Mouse (Mus musculus) liver, embryonic 13.5 days (tissue): ENCODE data around the gene Pde8a. TPM values are rescaled to one million over a fixed set of nuclear protein-coding genes. Genes with fewer than 3 reads are reported as not detected.

ENCODE experiments used
- ATAC-seq: fragments of 200-750 bp; cut with Nextera tagmentation; 2 replicates; pipeline ENCODE4 v1.8.0; 2017; ENCODE audit warnings: low read depth, mild to moderate bottlenecking, moderate number of reproducible peaks, moderate library complexity
- DNase-seq: peaks from one replicate; pipeline ENCODE4 v3.0.0; 2022
- H3K27ac ChIP-seq: fragments of 300-500 bp; sonication (generic); 2 replicates; pipeline ENCODE4 v1.5.1; 2015; ENCODE audit warnings: moderate library complexity, mild to moderate bottlenecking, inconsistent platforms
- H3K27me3 ChIP-seq: fragments of 300-500 bp; sonication (generic); 2 replicates; pipeline ENCODE4 v1.6.1; 2015; ENCODE audit warnings: mild to moderate bottlenecking, inconsistent platforms
- H3K36me3 ChIP-seq: fragments of 300-500 bp; sonication (generic); 2 replicates; pipeline ENCODE4 v1.6.1; 2015; ENCODE audit warnings: mild to moderate bottlenecking, inconsistent platforms
- H3K4me1 ChIP-seq: fragments of 300-500 bp; sonication (generic); replicated peaks from 2 replicates; pipeline ENCODE4 v1.6.1; 2015; ENCODE audit warnings: inconsistent platforms
- H3K4me2 ChIP-seq: fragments of 300-500 bp; sonication (generic); 2 replicates; pipeline ENCODE4 v1.6.1; 2015; ENCODE audit warnings: inconsistent platforms, mild to moderate bottlenecking, moderate library complexity
- H3K4me3 ChIP-seq: fragments of 300-500 bp; sonication (generic); replicated peaks from 2 replicates; pipeline ENCODE4 v1.5.1; 2015; ENCODE audit warnings: mild to moderate bottlenecking, inconsistent platforms
- H3K9ac ChIP-seq: fragments of 300-500 bp; sonication (generic); 2 replicates; pipeline ENCODE4 v1.6.1; 2015; ENCODE audit warnings: mild to moderate bottlenecking, inconsistent platforms
- H3K9me3 ChIP-seq: fragments of 300-500 bp; sonication (generic); replicated peaks from 2 replicates; pipeline ENCODE4 v1.6.1; 2016; ENCODE audit warnings: inconsistent platforms
- WGBS: fragments of 180-500 bp; shearing (Covaris S2); methylation state at CpG from one replicate; pipeline ENCODE4 v1.1.7; 2015; ENCODE audit not compliant: insufficient replicate concordance; 5-methylcytosine and 5-hydroxymethylcytosine counted together
- polyA plus RNA-seq: library from polyadenylated mRNA; unstranded; fragments of >200 nt; fragmentation: Nextera tagmentation; extraction: Ambion mirVana; gene quantifications from 2 replicates; pipeline ENCODE4 v1.2.1, GENCODE M21; 2015

Pde8a gene
- polyA plus RNA-seq, 1 experiment from 2014 or later = 1.2 TPM

DNA sequence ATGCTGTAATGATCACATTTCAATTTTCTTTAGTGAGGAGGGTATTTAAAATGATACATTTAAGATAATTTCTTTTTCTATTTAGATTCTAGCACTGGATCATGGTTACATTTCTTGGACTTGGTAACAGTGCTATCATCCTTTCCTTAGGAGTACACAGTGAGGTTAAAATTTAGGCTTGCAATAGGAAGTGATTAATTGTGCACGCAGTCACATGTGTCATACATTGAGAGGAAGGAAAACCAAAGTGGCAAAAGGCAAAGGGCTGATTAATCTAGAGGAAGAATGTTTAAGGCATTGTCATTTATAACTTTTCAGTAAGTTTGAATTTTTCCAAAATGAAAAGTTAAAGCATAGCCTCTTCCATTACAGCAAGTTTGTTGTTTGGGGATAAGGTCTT lies 67.8 kb downstream of the Pde8a start:
- H3K9ac ChIP-seq = no peak overlapping the region
- no peaks in the 10 kb centered on the region for H3K36me3 ChIP-seq
- DNase-seq (no peak), ATAC-seq (no peak)
- no peak overlapping the region for H3K27ac ChIP-seq
- WGBS = 40% methylated on average over 1 of the region's 1 CpGs
- H3K9me3 ChIP-seq = no peaks in the 10 kb centered on the region
- H3K4me1 ChIP-seq = no peaks in the 10 kb centered on the region
- no peak overlapping the region for H3K4me2 ChIP-seq
- H3K4me3 ChIP-seq = no peak overlapping the region
- no peaks in the 10 kb centered on the region for H3K27me3 ChIP-seq

DNA sequence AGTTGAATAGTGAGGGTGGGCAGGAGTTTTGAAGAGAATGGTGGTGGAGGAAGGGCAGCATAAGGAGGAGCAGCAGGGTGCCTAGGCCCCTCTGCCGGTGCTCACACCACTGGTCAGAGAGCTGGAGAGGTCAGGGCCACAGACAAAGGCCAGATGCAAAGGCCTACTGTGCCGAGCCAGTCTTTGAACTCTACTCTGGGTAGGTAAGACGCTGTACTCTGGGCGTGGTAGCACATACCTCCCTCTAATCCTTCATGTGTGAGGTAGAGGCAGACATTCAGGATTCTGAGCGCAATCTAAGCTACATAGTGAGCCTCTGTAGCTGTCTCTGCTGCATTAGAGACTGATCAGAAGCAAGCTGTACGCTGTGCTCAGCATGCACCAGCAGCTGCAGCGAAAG lies 73.1 kb downstream of the Pde8a start:
- H3K9ac ChIP-seq = no peak overlapping the region
- no peak overlapping the region for H3K4me3 ChIP-seq
- H3K4me1 ChIP-seq = no peaks in the 10 kb centered on the region
- ATAC-seq = no peak
- H3K4me2 ChIP-seq = no peak overlapping the region
- H3K36me3 ChIP-seq = no peaks in the 10 kb centered on the region
- H3K27ac ChIP-seq = no peak overlapping the region
- H3K27me3 ChIP-seq = no peaks in the 10 kb centered on the region
- no peaks in the 10 kb centered on the region for H3K9me3 ChIP-seq
- DNase-seq = no peak
- WGBS = 54% methylated on average over 7 of the region's 7 CpGs

DNA sequence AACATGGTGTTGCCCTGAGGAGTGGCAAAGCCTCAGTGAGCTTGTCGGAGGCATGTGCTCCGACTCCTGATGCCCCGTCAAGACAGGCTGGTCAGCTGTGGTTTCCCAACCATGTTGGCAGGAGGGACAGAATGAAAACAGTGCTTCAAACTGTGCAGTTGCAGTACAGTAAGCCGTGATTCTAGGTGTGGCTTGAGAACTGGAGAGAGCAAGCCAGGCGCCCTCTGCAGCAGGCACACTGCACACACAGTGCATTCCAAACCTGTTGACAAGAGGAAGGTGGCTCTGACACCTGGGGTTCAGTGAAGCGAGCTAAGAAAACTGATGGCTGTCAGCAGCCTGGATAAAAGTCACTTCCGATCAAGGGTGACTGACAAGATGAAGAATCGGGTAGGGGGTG lies 73.5 kb downstream of the Pde8a start:
- no peaks in the 10 kb centered on the region for H3K36me3 ChIP-seq
- WGBS = 61% methylated on average over 8 of the region's 8 CpGs
- no peaks in the 10 kb centered on the region for H3K4me1 ChIP-seq
- H3K4me2 ChIP-seq = no peak overlapping the region
- H3K4me3 ChIP-seq = no peak overlapping the region
- ATAC-seq (no peak), DNase-seq (no peak)
- H3K9ac ChIP-seq = no peak overlapping the region
- no peaks in the 10 kb centered on the region for H3K27me3 ChIP-seq
- H3K9me3 ChIP-seq = no peaks in the 10 kb centered on the region
- H3K27ac ChIP-seq = no peak overlapping the region

DNA sequence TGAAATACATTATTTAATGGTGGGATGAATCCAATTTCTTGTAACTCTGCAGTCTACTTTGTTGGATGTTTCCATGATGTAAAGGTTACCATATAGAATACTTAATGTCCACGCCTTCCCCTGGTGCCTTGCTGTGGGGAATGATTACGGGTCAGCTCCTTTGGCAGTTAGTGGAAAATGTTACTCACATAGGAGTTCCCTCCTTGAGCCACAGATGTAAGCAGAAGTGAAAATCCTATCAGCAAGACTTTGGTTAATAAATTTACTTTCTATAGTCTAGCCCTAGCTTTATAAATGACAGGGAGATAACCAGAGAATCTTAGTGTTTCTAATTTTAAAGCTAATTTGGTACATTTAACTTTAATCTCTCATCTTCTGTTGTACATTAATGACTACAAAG lies 81.8 kb downstream of the Pde8a start:
- Histone ChIP-seq H3K36me3 (no peaks in the 10 kb centered on the region), H3K4me1 (no peaks in the 10 kb centered on the region), H3K4me3 (no peak overlapping the region), H3K27ac (no peak overlapping the region), H3K4me2 (no peak overlapping the region), H3K9me3 (no peaks in the 10 kb centered on the region), H3K27me3 (no peaks in the 10 kb centered on the region), H3K9ac (no peak overlapping the region)
- DNase-seq = no peak
- 77% methylated on average over 2 of the region's 2 CpGs for WGBS
- ATAC-seq = no peak

DNA sequence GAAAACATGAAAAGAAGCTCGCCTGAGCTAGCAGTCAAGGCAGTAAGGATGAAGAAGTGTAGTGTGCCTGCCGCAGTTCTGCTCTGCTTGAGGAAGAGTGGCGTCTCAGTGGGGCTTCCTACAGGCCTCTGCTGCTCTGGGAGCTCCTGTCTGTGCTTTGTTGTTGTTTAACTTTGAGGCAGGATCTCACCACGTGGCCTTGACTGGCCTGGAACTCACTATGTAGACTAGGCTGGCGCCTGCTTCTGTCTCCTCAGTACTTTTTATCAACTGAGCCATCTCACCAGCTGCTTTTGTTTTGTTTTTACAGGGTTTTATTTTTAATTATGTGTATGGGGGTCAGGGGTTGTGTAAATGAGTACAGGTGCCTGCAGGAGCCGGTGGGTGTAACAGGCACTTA lies 84.8 kb downstream of the Pde8a start:
- Histone ChIP-seq H3K4me2 (no peak overlapping the region), H3K36me3 (no peaks in the 10 kb centered on the region), H3K4me3 (no peak overlapping the region), H3K27me3 (no peaks in the 10 kb centered on the region), H3K27ac (no peak overlapping the region), H3K4me1 (no peaks in the 10 kb centered on the region), H3K9me3 (no peaks in the 10 kb centered on the region), H3K9ac (no peak overlapping the region)
- WGBS = 40% methylated on average over 6 of the region's 6 CpGs
- DNase-seq = no peak
- no peak for ATAC-seq

DNA sequence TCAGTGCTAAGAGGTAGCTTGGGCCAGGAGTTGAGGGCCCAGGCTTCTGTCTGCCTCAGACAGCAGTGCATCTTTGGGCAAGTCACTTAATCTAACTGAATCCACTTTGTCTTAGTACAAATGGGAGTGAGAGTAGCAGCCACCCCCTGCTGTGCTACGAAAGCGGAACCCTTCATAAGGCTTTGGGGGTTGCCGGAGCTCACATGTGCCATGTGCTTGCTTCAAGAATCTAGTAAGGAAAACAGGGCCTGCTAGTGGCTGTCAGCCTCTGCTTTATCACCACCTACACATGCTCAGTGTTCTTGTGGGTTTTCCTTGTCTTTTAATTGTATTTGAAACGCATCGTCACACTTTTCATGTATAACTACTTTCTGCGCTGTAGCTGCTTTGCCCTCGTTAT lies 87.9 kb downstream of the Pde8a start:
- Histone ChIP-seq H3K4me1 (no peaks in the 10 kb centered on the region), H3K4me3 (no peak overlapping the region), H3K36me3 (no peaks in the 10 kb centered on the region), H3K9ac (no peak overlapping the region), H3K4me2 (no peak overlapping the region), H3K27ac (no peak overlapping the region), H3K9me3 (no peaks in the 10 kb centered on the region), H3K27me3 (no peaks in the 10 kb centered on the region)
- DNase-seq = no peak
- WGBS = 80% methylated on average over 7 of the region's 7 CpGs
- ATAC-seq = no peak

DNA sequence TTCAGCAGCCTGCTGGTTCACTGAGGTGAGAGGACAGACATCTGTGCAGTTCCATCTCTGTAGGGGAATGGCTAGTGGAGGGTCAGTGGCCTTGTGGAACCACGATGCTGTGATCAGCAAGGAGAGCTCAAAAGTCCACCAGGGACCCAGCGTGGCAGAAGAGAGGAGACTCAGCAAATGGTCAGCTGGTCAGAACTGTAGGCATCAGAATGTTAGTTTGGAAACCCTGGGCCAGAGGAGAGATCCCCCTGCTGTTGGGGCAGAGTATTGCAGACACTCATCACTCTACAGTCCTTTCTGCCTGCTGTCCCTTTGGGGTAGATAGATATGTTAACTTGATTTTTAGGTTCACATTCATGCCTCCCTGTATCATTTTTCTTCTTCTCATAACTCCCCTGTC lies 90.3 kb downstream of the Pde8a start:
- DNase-seq (no peak), ATAC-seq (no peak)
- H3K27ac ChIP-seq = no peak overlapping the region
- no peaks in the 10 kb centered on the region for H3K4me1 ChIP-seq
- no peak overlapping the region for H3K4me2 ChIP-seq
- no peaks in the 10 kb centered on the region for H3K36me3 ChIP-seq
- no peaks in the 10 kb centered on the region for H3K27me3 ChIP-seq
- no peaks in the 10 kb centered on the region for H3K9me3 ChIP-seq
- 66% methylated on average over 2 of the region's 2 CpGs for WGBS
- no peak overlapping the region for H3K4me3 ChIP-seq
- no peak overlapping the region for H3K9ac ChIP-seq

DNA sequence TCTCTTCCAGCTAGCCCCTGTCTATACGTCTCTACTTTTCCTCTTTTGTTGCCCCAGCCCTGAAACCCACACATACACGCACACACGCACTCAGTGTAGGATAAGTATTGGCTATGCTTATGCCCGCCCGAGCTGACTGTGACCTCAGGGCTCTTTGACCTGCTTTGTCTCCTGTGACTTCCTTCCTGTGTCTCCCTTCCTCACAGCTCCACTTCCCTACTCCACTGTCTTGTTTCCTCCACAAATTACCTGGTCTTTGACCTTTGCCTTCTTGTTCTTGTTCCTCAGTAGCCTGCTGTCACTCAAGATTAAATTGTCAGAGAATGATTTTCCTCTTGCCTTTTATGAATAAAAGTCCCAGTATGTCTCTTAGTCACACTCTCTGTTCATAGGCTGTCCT lies 90.7 kb downstream of the Pde8a start:
- ATAC-seq (no peak), DNase-seq (no peak)
- Histone ChIP-seq H3K36me3 (no peaks in the 10 kb centered on the region), H3K27me3 (no peaks in the 10 kb centered on the region), H3K9ac (no peak overlapping the region), H3K4me2 (no peak overlapping the region), H3K9me3 (no peaks in the 10 kb centered on the region), H3K27ac (no peak overlapping the region), H3K4me3 (no peak overlapping the region), H3K4me1 (no peaks in the 10 kb centered on the region)
- 45% methylated on average over 5 of the region's 5 CpGs for WGBS

DNA sequence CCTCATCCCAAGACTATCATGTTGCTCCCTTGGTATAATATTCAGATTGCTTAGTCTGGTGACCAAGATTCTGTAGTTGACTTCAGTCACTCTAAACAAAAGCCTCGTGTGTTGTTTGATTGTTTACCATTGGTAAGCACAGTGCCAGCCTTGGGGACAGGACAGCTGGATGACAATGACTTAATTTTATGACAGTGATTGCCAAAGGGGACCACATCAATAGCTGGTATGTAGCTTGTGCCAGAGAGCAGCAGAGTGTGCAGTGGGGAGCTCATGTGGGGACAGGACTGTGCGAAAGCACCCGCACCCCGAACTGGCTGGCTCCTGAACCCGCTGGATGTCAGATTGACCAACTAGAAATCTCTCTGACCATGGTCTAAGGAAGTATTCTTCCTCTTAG lies 91.3 kb downstream of the Pde8a start:
- H3K4me1 ChIP-seq = no peaks in the 10 kb centered on the region
- no peak overlapping the region for H3K9ac ChIP-seq
- H3K27ac ChIP-seq = no peak overlapping the region
- H3K27me3 ChIP-seq = no peaks in the 10 kb centered on the region
- DNase-seq = no peak
- H3K4me3 ChIP-seq = no peak overlapping the region
- H3K36me3 ChIP-seq = no peaks in the 10 kb centered on the region
- whole genome bisulfite sequencing = 72% methylated on average over 5 of the region's 5 CpGs
- no peak for ATAC-seq
- no peak overlapping the region for H3K4me2 ChIP-seq
- H3K9me3 ChIP-seq = no peaks in the 10 kb centered on the region

DNA sequence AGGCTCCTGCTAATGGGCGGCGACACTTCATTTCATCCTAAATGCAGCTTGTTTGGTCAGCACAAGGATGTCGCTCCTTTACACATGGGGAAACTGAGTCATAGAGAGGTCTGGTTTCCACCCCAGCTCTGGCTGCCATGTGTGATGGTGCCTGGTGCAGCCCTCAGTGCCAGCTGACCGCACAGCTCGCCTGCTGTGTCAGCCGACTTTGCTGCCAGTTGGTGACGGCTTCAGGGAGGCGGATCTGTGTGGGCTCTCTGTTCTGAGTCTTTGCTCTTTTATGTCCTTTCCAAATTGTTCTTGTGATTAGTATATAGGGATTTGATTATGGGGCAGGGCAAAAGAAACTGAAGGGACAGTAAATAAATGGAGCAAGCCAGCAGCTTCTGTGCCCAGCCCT lies 94.3 kb downstream of the Pde8a start:
- H3K9ac ChIP-seq = no peak overlapping the region
- H3K27ac ChIP-seq = no peak overlapping the region
- H3K36me3 ChIP-seq = no peaks in the 10 kb centered on the region
- no peak overlapping the region for H3K4me3 ChIP-seq
- 75% methylated on average over 8 of the region's 8 CpGs for WGBS
- H3K4me2 ChIP-seq = no peak overlapping the region
- no peaks in the 10 kb centered on the region for H3K4me1 ChIP-seq
- no peak for ATAC-seq
- DNase-seq = no peak
- H3K9me3 ChIP-seq = no peaks in the 10 kb centered on the region
- H3K27me3 ChIP-seq = no peaks in the 10 kb centered on the region

DNA sequence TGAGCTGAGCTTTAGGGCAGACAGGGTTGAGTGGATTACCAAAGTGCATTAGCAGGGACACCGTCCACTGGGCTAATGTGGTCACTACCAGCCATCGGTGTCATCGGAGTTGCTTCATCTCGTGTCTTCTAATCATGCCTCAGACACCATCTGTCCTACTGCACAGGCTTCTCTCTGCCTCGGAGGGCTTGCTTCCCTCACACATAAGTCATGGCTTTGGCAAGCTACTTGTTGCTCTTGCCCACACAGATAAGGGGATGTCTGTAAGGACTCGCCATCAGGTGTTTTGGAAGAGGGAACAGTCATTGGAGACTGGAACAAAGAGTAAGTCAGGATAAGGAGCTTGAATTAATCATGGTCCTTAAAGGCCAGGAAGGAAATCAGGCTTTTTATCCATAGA lies 95.9 kb downstream of the Pde8a start:
- Histone ChIP-seq H3K9ac (no peak overlapping the region), H3K9me3 (no peaks in the 10 kb centered on the region)
- WGBS = 58% methylated on average over 6 of the region's 6 CpGs

DNA sequence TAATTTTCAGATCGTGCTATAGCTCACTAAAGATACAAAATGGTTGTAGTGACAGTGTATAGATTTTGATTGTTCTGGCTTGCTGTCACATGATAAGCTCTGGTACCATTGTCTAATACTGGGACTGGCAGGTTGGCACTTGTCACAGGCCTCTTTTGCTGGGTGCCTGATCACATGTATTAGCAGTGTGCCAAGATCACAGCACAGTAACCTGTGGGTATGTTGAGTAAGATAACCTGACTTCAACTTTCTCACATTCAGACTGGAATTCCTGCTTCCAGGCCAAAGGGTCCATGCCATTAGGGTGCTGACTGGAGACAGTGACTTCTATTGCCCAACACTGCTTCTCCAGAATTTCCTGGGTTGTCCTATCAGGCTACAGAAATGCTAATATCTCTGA lies 97.7 kb downstream of the Pde8a start:
- H3K4me3 ChIP-seq = no peak overlapping the region
- H3K9ac ChIP-seq = no peak overlapping the region
- no peaks in the 10 kb centered on the region for H3K9me3 ChIP-seq
- DNase-seq = no peak
- no peaks in the 10 kb centered on the region; the same call in 1 of the 2 replicates for H3K4me1 ChIP-seq
- no peaks in the 10 kb centered on the region for H3K36me3 ChIP-seq
- no peak for ATAC-seq
- no peak overlapping the region for H3K27ac ChIP-seq
- WGBS = 57% methylated on average over 1 of the region's 1 CpGs
- H3K4me2 ChIP-seq = no peak overlapping the region
- no peaks in the 10 kb centered on the region for H3K27me3 ChIP-seq

More for the DNA sequence above, 95.9 kb downstream of the Pde8a start:
- ATAC-seq (no peak), DNase-seq (no peak)
- Histone ChIP-seq H3K4me3 (no peak overlapping the region), H3K36me3 (no peaks in the 10 kb centered on the region), H3K4me1 (no peaks in the 10 kb centered on the region), H3K27me3 (no peaks in the 10 kb centered on the region), H3K4me2 (no peak overlapping the region), H3K27ac (no peak overlapping the region)

DNA sequence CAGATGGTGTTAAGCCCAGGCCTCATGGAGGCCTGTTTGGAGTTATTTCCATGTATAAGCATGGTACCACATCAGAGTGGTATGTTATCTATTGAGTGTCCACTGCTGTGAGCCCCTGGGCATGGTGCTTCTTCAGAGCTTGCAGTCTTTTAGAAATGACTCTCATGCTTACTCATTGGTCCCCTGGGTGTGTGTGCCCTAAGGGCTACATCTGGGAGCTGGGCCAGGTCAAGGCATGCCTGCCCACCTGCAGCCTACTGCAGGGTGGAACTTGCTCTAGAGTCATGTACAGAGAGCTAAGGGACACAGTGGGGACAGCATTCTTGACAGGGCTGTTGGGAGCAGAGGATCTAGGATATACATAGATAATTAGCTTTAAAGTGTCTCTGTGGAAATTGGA lies 98.2 kb downstream of the Pde8a start:
- Histone ChIP-seq H3K9ac (no peak overlapping the region), H3K4me2 (no peak overlapping the region), H3K36me3 (no peaks in the 10 kb centered on the region), H3K9me3 (no peaks in the 10 kb centered on the region), H3K4me3 (no peak overlapping the region), H3K27ac (no peak overlapping the region), H3K27me3 (no peaks in the 10 kb centered on the region), H3K4me1 (no peaks in the 10 kb centered on the region; the same call in 1 of the 2 replicates)
- ATAC-seq = no peak
- no peak for DNase-seq
